Mouse (Mus musculus) heart, adult 2 months (tissue): Measurements from ENCODE around the gene 1500011B03Rik. TPM values are rescaled to one million over a fixed set of nuclear protein-coding genes. Genes with fewer than 3 reads are reported as not detected.
"Not testable (repeated sequence)": the region's sequence is repeated elsewhere in the genome, so short reads cannot be mapped to it uniquely, and the experiment has no call there.

Experiments
- DNase-seq, 2 experiments: peaks; one replicate each; pipeline ENCODE4 v3.0.0; 2021
- H3K27ac ChIP-seq: fragments of 200-600 bp; 2 replicates; pipeline ENCODE4 v1.8.1; 2022
- H3K27me3 ChIP-seq: fragments of 200-500 bp; 2 replicates; pipeline ENCODE4 v1.6.1; 2012; ENCODE audit warnings: mild to moderate bottlenecking, low read length, inconsistent platforms, mixed read lengths; ENCODE audit not compliant: control insufficient read depth, insufficient read depth
- H3K36me3 ChIP-seq: fragments of 200-500 bp; 2 replicates; pipeline ENCODE4 v1.6.1; 2012; ENCODE audit warnings: low read length, inconsistent platforms; ENCODE audit not compliant: control insufficient read depth, insufficient read depth
- H3K4me1 ChIP-seq: fragments of 200-500 bp; 2 replicates; pipeline ENCODE4 v1.6.1; 2011; ENCODE audit warnings: low read length; ENCODE audit not compliant: control insufficient read depth, insufficient read depth
- H3K4me3 ChIP-seq: fragments of 200-600 bp; 2 replicates; pipeline ENCODE4 v1.8.1; 2022
- H3K79me2 ChIP-seq: fragments of 200-500 bp; replicated peaks from 2 replicates; pipeline ENCODE4 v1.6.1; 2012; ENCODE audit warnings: mild to moderate bottlenecking, inconsistent platforms, low read length, moderate library complexity, mixed read lengths; ENCODE audit not compliant: control insufficient read depth, insufficient read depth
- H3K9ac ChIP-seq: fragments of 200-500 bp; 2 replicates; pipeline ENCODE4 v1.6.1; 2012; ENCODE audit warnings: low read depth, mild to moderate bottlenecking, control low read depth, inconsistent platforms, low read length, mixed read lengths
- CTCF ChIP-seq: fragments of 200-600 bp; IDR thresholded peaks from 2 replicates; pipeline ENCODE4 v1.8.1; 2022; ENCODE audit warnings: antibody characterized with exemption, mild to moderate bottlenecking, moderate library complexity
- EP300 ChIP-seq: fragments of 200-500 bp; IDR thresholded peaks from 2 replicates; pipeline ENCODE4 v1.6.1; 2011; ENCODE audit warnings: low read depth, low read length, control low read depth; ENCODE audit not compliant: insufficient read depth
- POLR2A ChIP-seq: fragments of 200-500 bp; IDR thresholded peaks from 2 replicates; pipeline ENCODE4 v1.6.1; 2011; ENCODE audit warnings: mild to moderate bottlenecking, low read depth, low read length, control low read depth; ENCODE audit not compliant: insufficient read depth
- WGBS: fragments of 180-500 bp; shearing (Covaris S2); methylation state at CpG from one replicate; pipeline ENCODE4 v1.1.7; 2018; 5-methylcytosine and 5-hydroxymethylcytosine counted together
- intact Hi-C: fragments of 180-260 bp; cut with DNase I; formaldehyde crosslinking; loops from one replicate; pipeline ENCODE4 v1.15.1; 2025
- long read RNA-seq: library from polyadenylated mRNA; stranded (forward); transcript quantifications from one replicate; pipeline ENCODE4 v2.0.0, GENCODE M21; 2021
- polyA plus RNA-seq: library from polyadenylated mRNA; depleted of rRNA; stranded (reverse); fragments of >200 nt; gene quantifications from 2 replicates; pipeline ENCODE4 v1.2.3, GENCODE M21; 2012; rRNA removed
- total RNA-seq, 2 experiments: library from RNA; stranded (reverse); gene quantifications; 2 replicates each; pipeline ENCODE4 v1.2.3; 2021

1500011B03Rik gene
- 1 to 10 TPM; 3.2 to 4.9 TPM for total RNA-seq
- polyA plus RNA-seq = 4.3 and 7.4 TPM in 2 replicates
- long read RNA-seq = 0 reads

DNA sequence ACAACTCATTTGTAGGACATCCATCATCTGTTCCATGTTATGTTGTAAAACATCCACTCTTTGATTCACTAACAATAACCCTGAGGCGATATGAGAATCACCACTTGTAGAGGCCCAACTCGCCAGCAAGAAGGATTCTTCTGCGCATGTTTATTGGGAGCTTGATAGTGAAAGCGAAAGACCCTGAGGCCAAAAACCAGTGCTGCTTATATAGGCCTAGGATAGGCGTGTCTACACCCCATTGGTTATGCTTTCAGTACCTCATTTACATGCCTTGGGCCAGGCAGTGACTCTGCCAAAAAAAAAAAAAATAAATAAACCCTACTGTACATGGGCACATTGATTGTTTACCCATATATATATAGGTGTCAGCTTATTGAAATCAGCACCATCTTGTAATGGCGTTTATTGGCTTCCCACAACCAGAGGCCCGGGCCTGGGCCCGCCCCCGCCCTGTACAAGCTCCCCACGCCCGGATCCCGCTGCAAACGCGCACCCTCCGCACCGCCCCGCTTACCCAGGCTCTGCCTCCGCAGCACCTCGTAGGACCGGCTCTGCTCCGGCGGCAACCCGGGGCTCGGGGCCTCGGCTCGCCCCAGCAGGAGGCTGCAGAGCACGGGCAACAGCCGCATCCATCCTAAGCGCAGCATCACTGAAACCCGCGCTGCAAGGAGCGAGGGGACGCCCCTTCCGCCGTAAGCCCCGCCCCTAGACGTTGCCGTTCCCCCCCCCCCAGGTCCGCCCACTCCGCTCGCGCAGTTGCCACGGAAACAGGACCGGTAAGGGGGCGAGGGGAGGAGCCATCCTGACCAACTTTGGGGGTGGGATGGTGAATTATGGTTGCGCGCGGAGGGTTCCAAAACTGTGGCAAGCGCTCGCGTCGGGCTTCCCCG is at the start of gene 1500011B03Rik:
1500011B03Rik (minus strand) TSS at position 673 of the 893 bp plus-strand sequence.
- H3K9ac ChIP-seq = peak within 1 kb of the TSS; percentile 62
- intact Hi-C loops = loop anchor here (5.0 kb wide), 1 partner anchor 74 kb away; the partner anchor contains the start of gene Oasl2
- no peaks in the 10 kb centered on the region for H3K36me3 ChIP-seq
- no peak within 1 kb of the TSS for H3K27ac ChIP-seq
- WGBS = 9% methylated on average over 53 of the region's 53 CpGs
- H3K4me3 ChIP-seq = peak within 1 kb of the TSS; percentile 53
- H3K79me2 ChIP-seq = no peaks in the 10 kb centered on the region
- H3K27me3 ChIP-seq = no peaks in the 10 kb centered on the region
- TF ChIP-seq EP300 (no peak), POLR2A (0 out of 2 replicates have a peak, but pooled peaks have one; percentile 18)
- DNase-seq = peak; percentile 66 to 77
- H3K4me1 ChIP-seq = no peaks in the 10 kb centered on the region

DNA sequence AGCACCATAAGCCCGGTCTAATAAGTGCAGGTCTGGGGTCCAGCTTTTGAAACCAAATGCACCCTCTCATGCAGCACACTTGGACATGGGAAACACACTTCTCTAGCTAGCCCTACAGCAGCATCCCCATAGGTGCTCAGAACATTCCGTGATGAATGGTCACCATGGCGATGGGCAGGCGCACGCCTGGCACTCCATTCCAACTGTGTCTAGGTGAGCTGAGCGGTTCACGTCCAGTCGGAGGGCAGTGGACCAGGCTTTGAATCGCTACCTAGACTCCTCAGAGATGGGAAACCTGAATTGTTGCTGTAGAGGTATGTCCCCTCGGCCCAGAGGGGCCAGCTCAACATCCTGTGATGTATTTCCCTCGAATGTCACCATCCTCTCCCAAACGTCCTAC is 42.0 kb upstream of the 1500011B03Rik start:
- TF ChIP-seq POLR2A = no peak
- no peak for TF ChIP-seq EP300
- no peak for TF ChIP-seq CTCF
- no peak overlapping the region for H3K4me3 ChIP-seq
- H3K4me1 ChIP-seq = no peaks in the 10 kb centered on the region
- H3K9ac ChIP-seq = no peak overlapping the region
- no peak overlapping the region for H3K27ac ChIP-seq
- intact Hi-C loops = no loop called here
- H3K36me3 ChIP-seq = no peaks in the 10 kb centered on the region
- no peak for DNase-seq
- no peaks in the 10 kb centered on the region for H3K79me2 ChIP-seq
- no peaks in the 10 kb centered on the region for H3K27me3 ChIP-seq
- WGBS = 83% methylated on average over 12 of the region's 12 CpGs

DNA sequence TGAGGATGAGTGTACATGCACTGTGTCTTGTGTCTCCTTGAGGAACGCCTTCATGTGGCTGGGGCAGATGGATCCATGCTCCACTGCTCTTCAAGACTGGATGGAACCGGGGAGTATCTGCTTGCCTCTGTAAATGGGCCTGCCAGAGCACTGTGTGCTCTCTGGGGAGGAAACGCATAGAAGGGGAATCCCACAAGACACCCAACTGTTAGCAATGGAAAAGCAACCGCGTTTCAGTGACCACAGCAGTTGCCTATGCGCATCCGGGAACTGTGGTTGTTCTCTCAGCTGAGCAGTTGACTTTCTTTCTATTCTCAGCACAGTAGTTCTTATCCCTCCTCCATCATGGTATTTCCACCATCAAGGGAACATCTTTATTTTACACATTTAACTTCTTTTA is 41.5 kb upstream of the 1500011B03Rik start:
- H3K4me1 ChIP-seq = no peaks in the 10 kb centered on the region
- no peaks in the 10 kb centered on the region for H3K36me3 ChIP-seq
- H3K9ac ChIP-seq = no peak overlapping the region
- no peaks in the 10 kb centered on the region for H3K27me3 ChIP-seq
- no peak for TF ChIP-seq CTCF
- no peak for TF ChIP-seq EP300
- TF ChIP-seq POLR2A = no peak
- H3K4me3 ChIP-seq = no peak overlapping the region
- H3K27ac ChIP-seq = no peak overlapping the region
- no peak for DNase-seq
- WGBS = 68% methylated on average over 7 of the region's 7 CpGs
- intact Hi-C loops = no loop called here
- no peaks in the 10 kb centered on the region for H3K79me2 ChIP-seq

DNA sequence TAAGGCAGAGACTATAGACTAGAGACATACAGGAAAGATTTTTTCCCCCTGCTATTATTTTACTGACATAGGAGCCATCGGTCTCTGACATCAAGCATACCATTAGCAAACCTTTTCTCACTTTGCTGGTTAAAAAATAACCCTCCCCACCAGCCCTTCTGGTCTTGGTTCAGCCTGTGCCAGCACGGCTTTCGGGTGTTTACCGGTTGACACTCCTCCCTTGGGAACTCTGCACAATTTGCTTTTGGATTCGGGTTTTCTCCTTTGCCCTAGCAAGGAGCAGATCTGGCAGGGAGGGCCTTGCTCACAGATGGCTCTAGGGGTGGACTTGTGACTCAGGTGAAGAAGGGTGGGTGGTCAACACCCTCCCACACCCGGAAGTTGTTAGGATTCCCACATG is 38.5 kb upstream of the 1500011B03Rik start:
- peaks cover 3% of the 10 kb centered on the region; the same call in 1 of the 2 replicates for H3K4me1 ChIP-seq
- H3K79me2 ChIP-seq = no peaks in the 10 kb centered on the region
- no peak overlapping the region for H3K9ac ChIP-seq
- no peak overlapping the region for H3K27ac ChIP-seq
- H3K27me3 ChIP-seq = no peaks in the 10 kb centered on the region
- WGBS = 65% methylated on average over 6 of the region's 6 CpGs
- H3K36me3 ChIP-seq = no peaks in the 10 kb centered on the region
- intact Hi-C loops = no loop called here
- DNase-seq = no peak
- H3K4me3 ChIP-seq = no peak overlapping the region
- TF ChIP-seq EP300 (no peak), POLR2A (no peak), CTCF (no peak)

DNA sequence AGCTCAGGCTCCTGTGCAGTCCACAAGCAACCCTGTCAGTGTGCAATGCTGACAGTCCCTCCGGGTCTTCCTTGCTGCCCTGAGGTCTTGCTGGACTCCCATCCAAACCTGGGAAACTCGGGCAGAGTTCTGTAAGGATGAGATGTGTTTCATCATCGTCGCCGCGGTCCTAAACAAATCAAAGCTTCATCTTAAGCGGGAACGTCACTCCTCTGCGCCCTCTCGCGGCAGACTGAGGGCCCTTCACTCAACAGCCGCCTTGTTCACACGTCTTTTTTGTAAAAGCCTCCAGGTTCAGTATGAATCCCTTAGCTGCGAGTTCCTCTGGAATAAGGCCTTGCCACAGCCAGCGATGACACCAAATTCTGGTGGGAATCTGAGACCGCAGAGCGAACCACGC is 36.0 kb upstream of the 1500011B03Rik start:
- Histone ChIP-seq H3K9ac (no peak overlapping the region), H3K4me1 (peaks cover 3% of the 10 kb centered on the region; the same call in 1 of the 2 replicates), H3K79me2 (no peaks in the 10 kb centered on the region), H3K27me3 (no peaks in the 10 kb centered on the region), H3K36me3 (no peaks in the 10 kb centered on the region), H3K4me3 (no peak overlapping the region), H3K27ac (no peak overlapping the region)
- 3% methylated on average over 18 of the region's 18 CpGs for WGBS
- intact Hi-C loops = no loop called here
- peak; percentile 67 to 78 for DNase-seq
- no peak for TF ChIP-seq EP300
- no peak for TF ChIP-seq POLR2A
- TF ChIP-seq CTCF = peak; percentile 89

DNA sequence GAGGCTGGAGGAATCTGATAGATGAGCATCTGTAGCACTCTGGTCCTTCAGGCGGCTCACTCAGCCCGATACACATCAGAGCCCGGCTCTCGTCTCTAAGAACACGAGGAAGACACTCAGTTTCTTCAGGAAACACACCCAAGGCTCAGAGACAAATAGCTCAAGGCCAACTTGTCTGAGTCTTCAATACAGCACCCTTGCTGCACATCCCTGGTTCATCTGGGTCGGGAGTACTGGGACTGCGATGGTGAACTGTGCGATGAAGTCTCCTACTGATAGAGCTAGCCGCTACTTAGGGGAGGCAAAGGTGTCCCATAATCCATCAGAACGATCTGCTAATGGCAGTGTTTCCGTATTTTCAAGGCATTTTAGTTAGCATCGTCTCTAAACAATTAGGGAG is 35.3 kb upstream of the 1500011B03Rik start, which contains the start of gene Gm9936:
Gm9936 (minus strand) TSS at position 101 of the 400 bp plus-strand sequence.
- H3K27me3 ChIP-seq = no peaks in the 10 kb centered on the region
- no peak within 1 kb of the TSS for H3K9ac ChIP-seq
- TF ChIP-seq EP300 (no peak), POLR2A (no peak), CTCF (no peak)
- 74% methylated on average over 12 of the region's 12 CpGs for WGBS
- no peak for DNase-seq
- no peak within 1 kb of the TSS for H3K27ac ChIP-seq
- no peaks in the 10 kb centered on the region for H3K79me2 ChIP-seq
- no peak within 1 kb of the TSS for H3K4me3 ChIP-seq
- intact Hi-C loops = no loop called here
- peaks cover 3% of the 10 kb centered on the region; the same call in 1 of the 2 replicates for H3K4me1 ChIP-seq
- H3K36me3 ChIP-seq = no peaks in the 10 kb centered on the region

DNA sequence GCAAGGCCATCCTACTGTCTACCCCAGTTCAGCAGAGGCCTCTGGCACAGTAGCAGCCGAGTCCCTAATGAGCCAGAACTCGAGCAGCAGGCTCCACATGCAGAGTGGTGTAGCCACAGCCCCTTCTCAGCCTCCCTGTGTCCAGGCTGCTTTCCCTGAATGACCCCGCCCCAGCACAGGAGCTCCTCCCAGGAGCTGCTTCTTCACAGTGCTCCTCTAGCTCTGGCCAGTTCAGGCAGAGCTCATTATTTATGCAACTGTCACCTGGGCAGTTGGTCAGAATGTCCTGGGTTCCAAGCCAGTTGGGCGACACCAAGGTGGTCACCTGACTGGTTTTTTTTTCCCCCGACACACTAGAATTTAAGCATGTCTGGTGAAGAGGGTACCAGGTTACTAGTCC is 30.1 kb upstream of the 1500011B03Rik start, which contains the start of gene 4930519G04Rik:
4930519G04Rik (plus strand) TSS at position 301 of the 400 bp plus-strand sequence.
- H3K27ac ChIP-seq, H3K27me3 ChIP-seq, H3K9ac ChIP-seq, intact Hi-C loops, H3K36me3 ChIP-seq, H3K79me2 ChIP-seq, DNase-seq, H3K4me3 ChIP-seq, H3K4me1 ChIP-seq: not testable (repeated sequence)
- WGBS = 84% methylated on average over 3 of the region's 5 CpGs
